Mouse (Mus musculus): ENCODE data around the gene Ankrd13b. TPM values are rescaled to one million over a fixed set of nuclear protein-coding genes. Genes with fewer than 3 reads are reported as not detected.

The Ankrd13b gene
- total and polyA plus RNA-seq, 3 experiments, result 0.41 to 1.3 TPM; not detected in 1

DNA sequence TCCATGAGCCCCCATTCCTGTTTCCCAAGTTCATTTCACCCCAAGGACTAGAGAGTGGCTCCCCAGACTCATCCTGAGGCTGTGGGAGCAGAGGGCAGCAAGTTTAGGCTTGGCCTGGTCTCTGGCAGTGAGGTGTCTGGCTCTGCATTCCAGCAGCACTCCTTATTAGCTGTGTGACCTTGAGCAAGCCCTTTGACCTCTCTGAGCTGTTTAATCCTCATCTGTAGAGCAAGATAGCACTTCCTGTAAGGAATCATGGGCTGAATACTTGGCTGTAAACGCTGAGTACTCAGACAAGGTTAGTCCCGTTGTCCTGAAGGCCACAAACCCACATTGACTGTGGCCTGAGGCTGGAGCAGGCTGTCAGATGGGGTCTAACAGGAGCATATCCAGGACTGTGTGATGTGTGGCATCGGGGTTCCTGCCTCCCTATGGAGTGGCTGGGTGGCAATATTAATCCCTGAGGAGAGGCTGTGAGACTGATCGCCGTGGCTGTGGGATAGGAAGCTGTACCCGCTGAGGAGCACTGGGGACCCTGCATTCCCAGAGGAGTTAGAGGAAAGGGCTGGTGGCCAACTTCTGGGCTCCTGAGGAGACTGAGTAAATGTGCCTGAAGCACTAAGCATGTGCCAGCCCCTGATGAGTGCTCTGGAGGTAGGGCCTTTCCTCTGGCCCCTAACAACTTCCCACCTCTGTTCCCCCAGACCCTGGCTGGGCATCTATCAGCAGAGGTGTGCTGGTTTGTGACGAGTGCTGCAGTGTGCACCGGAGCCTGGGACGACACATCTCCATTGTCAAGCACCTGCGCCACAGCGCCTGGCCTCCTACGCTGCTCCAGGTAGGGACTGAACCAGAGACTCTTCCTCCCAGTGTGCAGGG is 9.0 kb upstream of the Ankrd13b start:
- no peak for TF ChIP-seq CTCF (IDR thresholded peaks at IDR 0.05; ENCODE audit: low read depth, low read length)
- no peak for TF ChIP-seq GATA1 (IDR thresholded peaks at IDR 0.05; ENCODE audit: borderline replicate concordance, low read length)
- no peak for TF ChIP-seq GATA2 (IDR thresholded peaks at IDR 0.05; ENCODE audit: borderline replicate concordance, low read depth, low read length)
- TF ChIP-seq TAL1 (conservative IDR thresholded peaks at IDR 0.05; ENCODE audit: low read depth, low read length), result no peak
- no peak for TF ChIP-seq POLR2AphosphoS5 (IDR thresholded peaks at IDR 0.05; ENCODE audit: insufficient replicate concordance, low read depth, low read length)
- ATAC-seq (ENCODE audit: extremely low read depth, insufficient number of reproducible peaks, low FRiP score, poor library complexity, severe bottlenecking), result no peak
- Histone ChIP-seq H3K9me3 (replicated peaks) (no peaks in the 10 kb centered on the region), H3K4me3 (ENCODE audit: low read depth, low read length) (no peak overlapping the region), H3K36me3 (replicated peaks) (peaks cover 79% of the 10 kb centered on the region), H3K4me1 (ENCODE audit: insufficient read depth, low read depth, low read length) (peaks cover 61% of the 10 kb centered on the region), H3K27me3 (ENCODE audit: insufficient read depth, low read length) (no peaks in the 10 kb centered on the region)
- DNase-seq (ENCODE audit: low spot score), result no peak

DNA sequence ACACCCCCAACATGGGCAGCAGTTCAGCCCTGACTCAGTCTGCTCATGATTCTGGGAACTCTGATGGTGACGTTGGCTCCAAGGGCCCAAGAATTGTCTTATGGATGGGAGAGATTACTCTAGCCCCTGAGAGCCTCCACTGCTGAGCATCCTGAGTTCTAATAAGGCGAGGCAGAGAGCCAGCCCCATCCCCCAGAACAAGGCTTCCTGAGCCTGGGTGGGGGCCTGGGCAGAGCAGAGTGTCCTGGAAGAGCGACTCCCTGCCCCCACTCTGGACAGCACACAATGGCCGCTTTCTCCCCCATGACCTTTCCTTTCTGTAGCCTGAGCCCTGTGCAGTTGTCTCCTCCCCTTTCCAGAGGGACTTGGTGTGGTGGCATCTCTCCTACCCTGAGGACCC is 8.4 kb upstream of the Ankrd13b start:
- ATAC-seq (ENCODE audit: extremely low read depth, insufficient number of reproducible peaks, low FRiP score, poor library complexity, severe bottlenecking), result no peak
- no peak for DNase-seq (ENCODE audit: low spot score)
- no peak for TF ChIP-seq POLR2AphosphoS5 (IDR thresholded peaks at IDR 0.05; ENCODE audit: insufficient replicate concordance, low read depth, low read length)
- no peak for TF ChIP-seq CTCF (IDR thresholded peaks at IDR 0.05; ENCODE audit: low read depth, low read length)
- TF ChIP-seq TAL1 (conservative IDR thresholded peaks at IDR 0.05; ENCODE audit: low read depth, low read length), result no peak
- H3K4me1 ChIP-seq (ENCODE audit: insufficient read depth, low read depth, low read length), result peaks cover 59% of the 10 kb centered on the region
- peaks cover 73% of the 10 kb centered on the region for H3K36me3 ChIP-seq (replicated peaks)
- H3K4me3 ChIP-seq (ENCODE audit: low read depth, low read length), result no peak overlapping the region
- no peaks in the 10 kb centered on the region for H3K27me3 ChIP-seq (ENCODE audit: insufficient read depth, low read length)
- H3K9me3 ChIP-seq (replicated peaks), result no peaks in the 10 kb centered on the region

DNA sequence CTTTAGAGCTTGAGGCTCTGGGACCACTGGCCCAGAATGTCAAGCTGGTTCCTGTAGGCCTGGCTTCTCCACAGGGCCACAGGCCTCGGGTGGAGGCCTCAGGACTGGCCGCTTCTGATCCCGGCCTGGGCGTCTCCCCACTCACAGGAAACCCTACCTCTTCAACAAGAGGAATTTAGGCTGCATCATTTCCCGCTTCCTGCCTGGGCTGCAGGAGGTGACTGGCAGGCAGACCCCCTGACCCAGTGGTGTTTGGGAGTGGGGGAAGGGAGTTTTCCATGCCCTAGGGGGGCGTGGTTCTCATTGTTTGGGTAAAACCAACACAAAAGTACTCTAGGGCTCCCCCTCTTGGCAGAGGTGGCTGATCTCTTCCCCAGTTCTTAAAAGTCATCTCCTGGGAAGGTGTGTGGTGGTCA is 7.9 kb upstream of the Ankrd13b start:
- Histone ChIP-seq H3K27me3 (ENCODE audit: insufficient read depth, low read length) (no peaks in the 10 kb centered on the region), H3K4me3 (ENCODE audit: low read depth, low read length) (no peak overlapping the region), H3K36me3 (replicated peaks) (peaks cover 68% of the 10 kb centered on the region), H3K4me1 (ENCODE audit: insufficient read depth, low read depth, low read length) (peaks cover 64% of the 10 kb centered on the region), H3K9me3 (replicated peaks) (no peaks in the 10 kb centered on the region)
- no peak for TF ChIP-seq POLR2AphosphoS5 (IDR thresholded peaks at IDR 0.05; ENCODE audit: insufficient replicate concordance, low read depth, low read length)
- no peak for TF ChIP-seq TAL1 (conservative IDR thresholded peaks at IDR 0.05; ENCODE audit: low read depth, low read length)
- no peak for TF ChIP-seq CTCF (IDR thresholded peaks at IDR 0.05; ENCODE audit: low read depth, low read length)
- TF ChIP-seq GATA2 (IDR thresholded peaks at IDR 0.05; ENCODE audit: borderline replicate concordance, low read depth, low read length), result no peak
- TF ChIP-seq GATA1 (IDR thresholded peaks at IDR 0.05; ENCODE audit: borderline replicate concordance, low read length), result no peak
- ATAC-seq (ENCODE audit: extremely low read depth, insufficient number of reproducible peaks, low FRiP score, poor library complexity, severe bottlenecking) (no peak), DNase-seq (ENCODE audit: low spot score) (peak; percentile 52)

DNA sequence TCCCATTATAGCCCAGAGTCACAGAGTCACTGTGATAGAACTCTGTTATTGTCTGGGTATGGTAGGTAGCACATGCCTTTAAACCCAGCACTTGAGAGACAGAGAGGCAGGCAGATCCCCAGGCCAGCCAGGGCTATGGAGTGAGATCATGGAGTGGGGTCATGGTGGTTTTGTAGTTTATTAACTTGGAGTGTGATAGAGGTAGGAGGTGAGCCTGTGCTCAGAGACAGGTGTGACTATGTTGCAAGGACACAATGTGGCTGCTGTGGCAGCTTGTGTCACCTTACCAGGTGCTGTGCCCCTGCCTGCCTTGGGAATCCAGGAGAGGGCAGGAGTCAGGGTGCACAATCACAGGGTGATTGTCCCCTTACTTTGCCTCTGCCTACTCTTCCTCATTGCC is 6.0 kb upstream of the Ankrd13b start:
- no peaks in the 10 kb centered on the region for H3K9me3 ChIP-seq (replicated peaks)
- no peak for ATAC-seq (ENCODE audit: extremely low read depth, insufficient number of reproducible peaks, low FRiP score, poor library complexity, severe bottlenecking)
- no peak for DNase-seq (ENCODE audit: low spot score)
- peaks cover 5% of the 10 kb centered on the region for H3K27me3 ChIP-seq (ENCODE audit: insufficient read depth, low read length)
- peaks cover 50% of the 10 kb centered on the region for H3K36me3 ChIP-seq (replicated peaks)
- H3K4me1 ChIP-seq (ENCODE audit: insufficient read depth, low read depth, low read length), result peaks cover 77% of the 10 kb centered on the region
- TF ChIP-seq POLR2AphosphoS5 (IDR thresholded peaks at IDR 0.05; ENCODE audit: insufficient replicate concordance, low read depth, low read length) (no peak), GATA2 (IDR thresholded peaks at IDR 0.05; ENCODE audit: borderline replicate concordance, low read depth, low read length) (no peak), TAL1 (conservative IDR thresholded peaks at IDR 0.05; ENCODE audit: low read depth, low read length) (no peak), CTCF (IDR thresholded peaks at IDR 0.05; ENCODE audit: low read depth, low read length) (no peak)
- no peak overlapping the region for H3K4me3 ChIP-seq (ENCODE audit: low read depth, low read length)

DNA sequence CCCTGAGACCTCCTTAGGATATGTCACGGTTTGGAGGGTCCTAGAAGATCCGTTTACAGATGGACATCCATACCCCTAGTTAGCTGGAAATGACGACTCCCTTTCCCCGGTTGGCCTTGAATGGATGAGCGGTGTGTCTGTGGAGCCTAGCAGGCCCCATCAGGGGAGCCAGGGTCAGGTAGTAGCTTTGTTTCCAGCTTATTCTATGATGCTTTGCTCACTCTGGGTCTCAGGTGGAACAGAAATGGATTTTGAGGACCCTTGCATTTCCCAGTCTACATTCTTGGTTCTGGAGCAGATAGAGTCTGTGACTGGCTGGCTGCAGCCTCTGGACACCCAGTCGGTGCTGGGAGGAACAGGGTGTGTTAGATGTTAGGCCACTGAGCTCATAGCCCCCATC is 5.3 kb upstream of the Ankrd13b start:
- Histone ChIP-seq H3K27me3 (ENCODE audit: insufficient read depth, low read length) (peaks cover 13% of the 10 kb centered on the region), H3K9me3 (replicated peaks) (0 out of 2 replicates have a peak, but pooled peaks cover 3% of the 10 kb centered on the region), H3K4me3 (ENCODE audit: low read depth, low read length) (no peak overlapping the region), H3K36me3 (replicated peaks) (peaks cover 43% of the 10 kb centered on the region), H3K4me1 (ENCODE audit: insufficient read depth, low read depth, low read length) (peaks cover 79% of the 10 kb centered on the region)
- ATAC-seq (ENCODE audit: extremely low read depth, insufficient number of reproducible peaks, low FRiP score, poor library complexity, severe bottlenecking) (no peak), DNase-seq (ENCODE audit: low spot score) (no peak)
- TF ChIP-seq CTCF (IDR thresholded peaks at IDR 0.05; ENCODE audit: low read depth, low read length) (no peak), GATA2 (IDR thresholded peaks at IDR 0.05; ENCODE audit: borderline replicate concordance, low read depth, low read length) (no peak), POLR2AphosphoS5 (IDR thresholded peaks at IDR 0.05; ENCODE audit: insufficient replicate concordance, low read depth, low read length) (no peak), GATA1 (IDR thresholded peaks at IDR 0.05; ENCODE audit: borderline replicate concordance, low read length) (no peak), TAL1 (conservative IDR thresholded peaks at IDR 0.05; ENCODE audit: low read depth, low read length) (no peak)

DNA sequence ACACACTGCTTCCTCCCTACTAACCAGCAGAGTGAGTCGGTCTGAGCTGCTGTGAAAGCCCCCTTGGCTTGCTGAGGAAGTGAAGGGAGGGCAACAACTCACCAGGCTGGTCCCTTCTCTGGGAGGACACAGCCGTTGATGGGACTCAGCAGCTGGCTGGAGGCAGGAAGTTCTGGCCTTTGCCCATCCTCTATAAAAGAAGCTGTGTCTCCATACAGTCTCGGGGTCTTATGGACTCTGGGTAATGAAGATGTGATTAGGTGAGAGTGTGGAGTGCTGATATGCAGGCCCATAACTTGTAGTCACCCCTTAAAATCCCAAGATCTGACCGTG is 4.8 kb upstream of the Ankrd13b start:
- peaks cover 79% of the 10 kb centered on the region for H3K4me1 ChIP-seq (ENCODE audit: insufficient read depth, low read depth, low read length)
- TF ChIP-seq POLR2AphosphoS5 (IDR thresholded peaks at IDR 0.05; ENCODE audit: insufficient replicate concordance, low read depth, low read length) (no peak), GATA1 (IDR thresholded peaks at IDR 0.05; ENCODE audit: borderline replicate concordance, low read length) (no peak), GATA2 (IDR thresholded peaks at IDR 0.05; ENCODE audit: borderline replicate concordance, low read depth, low read length) (no peak), CTCF (IDR thresholded peaks at IDR 0.05; ENCODE audit: low read depth, low read length) (no peak), TAL1 (conservative IDR thresholded peaks at IDR 0.05; ENCODE audit: low read depth, low read length) (no peak)

More for the DNA sequence above, 4.8 kb upstream of the Ankrd13b start:
- DNase-seq (ENCODE audit: low spot score) (no peak), ATAC-seq (ENCODE audit: extremely low read depth, insufficient number of reproducible peaks, low FRiP score, poor library complexity, severe bottlenecking) (no peak)
- peaks cover 38% of the 10 kb centered on the region for H3K36me3 ChIP-seq (replicated peaks)
- H3K9me3 ChIP-seq (replicated peaks), result 0 out of 2 replicates have a peak, but pooled peaks cover 3% of the 10 kb centered on the region
- H3K27me3 ChIP-seq (ENCODE audit: insufficient read depth, low read length), result peaks cover 14% of the 10 kb centered on the region
- H3K4me3 ChIP-seq (ENCODE audit: low read depth, low read length), result peak overlapping the region; percentile 94

Measured in G1E (cell line).